Comparison of ENCODE assay signal across 12 mouse cellular contexts in the genomic region with DNA sequence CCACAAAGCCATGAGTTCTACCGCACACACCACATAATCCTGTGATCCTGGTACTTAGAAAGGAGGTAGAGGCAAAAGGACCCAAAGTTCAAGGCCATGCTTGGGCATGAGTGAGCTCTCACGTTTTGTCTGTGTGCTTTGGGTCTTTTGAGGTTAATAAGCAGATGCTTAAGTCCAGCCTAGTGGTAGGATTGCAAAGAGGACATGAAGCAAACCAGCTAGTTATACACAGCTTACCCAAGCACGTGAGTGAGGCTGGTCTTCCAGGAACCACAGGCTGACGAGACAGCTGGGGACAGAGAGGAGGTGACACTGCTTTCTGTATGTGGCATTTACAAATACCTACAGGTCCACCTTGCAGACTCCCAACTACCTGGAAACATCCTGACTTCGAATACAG.
"Had no signal": no experiment of that assay in that cellular context is flagged by ENCODE, and none has a peak within 500 bp of the region (broad histone marks: within the 10 kb centered on the region; RNA-seq: fewer than 3 reads in every experiment).

No protein-coding gene starts in this region.

- DNase-seq: kidney, adult 9 months; left cerebral cortex, postnatal 4 days; lung, embryonic 14.5 days; lung, postnatal 10 days; lung, postnatal 4 days; right cerebral cortex, postnatal 14 days; thymus, postnatal 36 days had no signal

- ATAC-seq: midbrain, embryonic 16.5 days had no signal

- H3K4me3 ChIP-seq: limb, embryonic 13.5 days; midbrain, embryonic 10.5 days had no signal

- H3K27ac ChIP-seq: kidney, postnatal 0 days; limb, embryonic 13.5 days; midbrain, embryonic 10.5 days had no signal

- H3K9me3 ChIP-seq: limb, embryonic 13.5 days; midbrain, embryonic 10.5 days had no signal

- H3K4me2 ChIP-seq: limb, embryonic 13.5 days; liver, embryonic 11.5 days; lung, embryonic 14.5 days had no signal

- H3K9ac ChIP-seq: limb, embryonic 13.5 days; lung, embryonic 14.5 days had no signal

- H3K27me3 ChIP-seq: limb, embryonic 13.5 days had no signal

- H3K4me1 ChIP-seq: limb, embryonic 13.5 days; midbrain, embryonic 10.5 days had no signal
